Mouse (Mus musculus) large intestine, adult 2 months (tissue): ENCODE results near the gene Islr. TPM values are rescaled to one million over a fixed set of nuclear protein-coding genes. Genes with fewer than 3 reads are reported as not detected.

Experiments used
- DNase-seq: peaks from one replicate; pipeline ENCODE4 v3.0.0-alpha.2; 2012; ENCODE audit warnings: low read depth, low spot score
- WGBS: fragments of 180-500 bp; shearing (Covaris S2); methylation state at CpG from one replicate; pipeline ENCODE4 v1.1.7; 2018; 5-methylcytosine and 5-hydroxymethylcytosine counted together
- polyA plus RNA-seq: library from polyadenylated mRNA; depleted of rRNA; stranded (reverse); fragments of >200 nt; gene quantifications from 2 replicates; pipeline ENCODE4 v1.2.3, GENCODE M21; 2012

Gene Islr
- polyA plus RNA-seq, 1 experiment: 32.1 TPM

DNA sequence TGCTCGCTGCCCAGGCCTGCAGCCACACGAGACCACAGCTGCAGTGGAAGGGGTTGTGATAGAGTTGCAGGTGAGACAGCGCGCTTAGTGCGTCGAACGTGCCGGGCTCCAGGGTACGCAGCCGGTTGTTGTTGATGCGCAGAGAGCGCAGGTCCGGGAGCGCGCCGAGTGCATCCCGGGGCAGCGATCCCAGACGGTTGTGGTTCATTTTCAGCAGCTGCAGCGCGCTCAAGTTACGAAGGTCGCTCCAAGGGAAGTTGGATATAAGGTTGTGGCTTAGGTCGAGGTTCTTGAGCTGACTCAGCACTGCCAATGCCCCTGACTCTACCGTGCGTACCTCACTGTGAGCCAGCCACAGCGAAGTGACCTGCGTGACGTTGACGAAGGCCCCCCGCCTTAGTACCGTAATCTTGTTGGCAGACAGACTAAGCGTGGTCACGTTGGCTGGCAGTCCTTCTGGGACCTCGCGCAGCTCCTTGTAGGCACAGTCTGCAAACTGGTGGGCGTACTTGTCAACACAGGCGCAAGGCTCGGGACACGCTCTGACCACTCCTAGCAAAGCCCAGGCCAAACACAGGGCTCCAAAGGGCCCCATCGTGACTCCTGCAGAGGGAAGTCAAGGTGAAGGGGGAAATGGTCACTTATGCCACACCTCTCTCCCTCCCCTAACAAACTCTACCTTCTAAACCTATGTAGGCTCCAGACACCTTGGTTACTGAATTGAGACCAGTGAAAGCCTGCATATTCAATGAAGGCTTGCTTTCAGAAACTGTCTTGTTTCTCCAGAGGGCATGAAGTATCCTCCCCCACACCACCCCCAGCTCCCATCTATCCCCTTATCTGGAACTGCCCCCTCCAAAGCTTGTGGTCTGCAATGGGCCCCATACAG, 4.5 kb downstream of the Islr start:
- WGBS: 4% methylated on average over 41 of the region's 41 CpGs

DNA sequence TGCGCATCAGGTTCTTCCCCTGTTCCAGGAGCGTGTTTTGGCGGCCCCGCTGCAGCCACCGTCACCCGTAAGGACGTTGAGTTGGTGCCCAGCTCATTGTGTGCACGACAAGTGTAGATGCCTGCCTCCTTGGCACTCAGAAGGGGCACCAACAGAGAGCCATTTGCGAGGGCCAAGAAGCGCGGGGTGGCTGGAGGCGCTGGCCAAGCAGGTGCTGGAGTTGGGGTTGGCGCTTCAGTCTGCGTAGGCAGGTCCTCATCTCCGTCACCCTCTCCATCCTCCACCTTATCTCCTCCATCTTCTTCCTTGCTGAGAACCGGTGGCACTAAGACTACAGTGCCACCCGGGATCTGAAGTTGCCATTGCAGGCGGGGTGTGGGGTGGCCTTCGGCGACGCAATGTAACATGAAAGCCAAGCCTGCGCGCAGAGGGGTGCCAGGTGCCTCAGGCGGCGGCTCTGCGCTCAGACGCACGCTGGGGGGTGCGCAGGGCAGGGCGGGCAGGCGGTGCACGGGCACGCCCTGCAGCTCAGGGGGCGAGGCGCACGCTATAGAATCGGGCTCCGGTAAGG, 5.2 kb downstream of the Islr start:
- no peak for DNase-seq
- 5% methylated on average over 38 of the region's 38 CpGs for WGBS

More for the DNA sequence above, 4.5 kb downstream of the Islr start:
- DNase-seq: no peak

DNA sequence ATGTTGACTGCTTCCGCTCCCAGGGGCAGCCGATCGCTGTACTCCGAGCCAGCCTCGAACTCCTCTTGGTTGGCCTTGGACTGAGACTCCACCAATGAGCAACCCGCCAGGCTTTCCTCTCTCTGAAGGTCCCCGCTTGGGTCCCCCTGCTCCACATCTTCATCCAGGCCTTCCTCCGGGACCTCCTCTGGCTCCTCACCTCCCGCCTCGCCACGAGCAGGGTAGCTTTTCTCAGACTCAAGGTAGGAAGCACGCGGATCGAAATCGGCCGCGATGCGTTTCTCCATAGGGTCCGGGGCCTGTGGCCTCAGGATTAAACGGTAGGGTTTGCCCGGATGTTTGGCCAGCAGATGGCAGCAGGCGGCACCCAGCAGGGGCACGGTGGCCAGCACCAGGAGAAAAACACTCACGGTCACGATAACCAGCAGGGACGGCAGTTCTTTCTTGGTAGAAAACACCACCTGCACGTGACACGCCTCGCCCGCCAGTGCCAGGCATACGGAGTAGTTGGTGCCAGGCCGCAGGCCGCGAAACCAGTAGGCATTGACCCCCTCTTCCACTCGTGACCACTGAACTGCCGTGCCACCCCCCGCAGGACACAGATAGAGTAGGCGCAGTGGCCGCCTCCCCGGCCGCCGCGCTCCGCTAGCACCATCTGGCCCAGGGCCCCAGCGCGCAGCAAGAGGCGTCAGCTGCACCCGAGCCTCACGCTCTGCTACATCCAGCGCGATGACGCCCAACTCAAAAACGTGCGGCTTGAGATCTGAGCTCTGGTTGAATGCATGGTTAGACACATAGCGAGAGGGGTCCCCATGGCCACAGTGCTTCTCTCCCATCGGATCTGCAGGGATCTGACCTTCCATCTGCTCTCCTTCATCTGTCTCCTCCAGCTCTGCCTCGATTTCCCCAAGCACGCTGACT, 6.1 kb downstream of the Islr start:
- WGBS: 2% methylated on average over 58 of the region's 58 CpGs

DNA sequence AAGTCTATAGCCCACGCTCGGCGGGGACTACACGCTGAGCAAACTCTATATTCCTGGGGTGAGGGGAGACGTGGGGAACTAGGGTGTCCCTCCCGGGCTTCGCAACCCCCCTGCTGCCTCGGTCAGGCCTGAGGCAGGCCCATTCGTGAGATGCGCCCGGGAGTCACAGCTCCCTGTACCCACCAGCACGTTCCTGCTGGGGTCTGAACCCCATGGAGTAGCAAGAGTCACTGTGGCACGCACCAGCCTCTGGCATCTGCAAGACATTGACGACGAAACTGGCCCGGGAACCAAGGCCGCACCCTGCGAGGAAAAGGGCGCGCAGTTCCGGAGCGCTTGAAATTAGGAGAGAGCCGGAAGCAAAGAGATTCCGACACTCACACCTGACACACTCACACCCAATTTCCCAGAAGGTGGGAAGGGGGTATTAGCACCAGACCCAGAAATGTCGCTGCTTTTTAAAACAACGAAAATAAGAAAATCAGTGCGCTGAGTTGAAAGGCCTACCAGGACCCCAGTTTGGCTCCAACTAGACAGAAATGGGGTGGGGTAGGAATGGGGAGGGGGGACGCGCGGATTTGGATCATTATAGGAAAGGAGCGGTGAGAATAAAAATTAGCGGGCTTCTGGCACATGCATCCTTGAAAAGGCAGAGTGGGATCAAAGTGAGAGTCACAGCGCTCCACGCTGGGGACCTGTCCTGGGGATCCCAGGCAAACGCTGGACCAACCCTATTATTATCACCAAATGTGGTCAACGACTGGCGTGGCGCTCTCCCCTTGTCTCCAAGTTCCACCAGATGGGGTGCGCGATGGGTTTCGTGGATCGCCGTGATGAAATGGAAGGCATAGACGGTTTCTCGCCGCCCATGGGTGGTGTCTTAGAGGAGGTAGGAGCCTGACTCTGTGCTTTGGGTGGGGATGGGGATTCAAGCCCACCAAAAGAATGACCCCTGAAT, 7.2 kb downstream of the Islr start:
- WGBS: 8% methylated on average over 46 of the region's 46 CpGs
- no peak for DNase-seq

More for the DNA sequence above, 6.1 kb downstream of the Islr start:
- DNase-seq: no peak

DNA sequence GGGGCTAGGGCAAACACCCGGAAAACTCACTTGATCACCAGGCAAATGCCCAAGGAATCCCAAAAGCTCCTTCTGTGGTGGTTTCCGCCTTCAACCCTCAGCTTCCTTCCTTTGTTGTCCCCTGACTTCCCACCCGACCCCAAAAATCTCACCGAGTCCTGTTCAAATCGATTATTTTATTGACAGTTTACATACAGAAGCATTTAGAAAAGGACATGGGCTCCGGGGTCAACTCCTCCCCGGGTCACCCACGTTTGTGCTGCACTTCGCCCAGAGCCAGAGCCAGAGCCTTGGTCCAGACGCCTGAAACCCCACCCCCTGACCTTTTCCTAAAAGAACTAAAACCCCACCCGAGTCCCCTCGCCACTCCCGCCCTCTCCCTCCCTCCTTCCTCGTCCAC, 8.0 kb downstream of the Islr start:
- 10% methylated on average over 14 of the region's 14 CpGs for WGBS
- no peak for DNase-seq

DNA sequence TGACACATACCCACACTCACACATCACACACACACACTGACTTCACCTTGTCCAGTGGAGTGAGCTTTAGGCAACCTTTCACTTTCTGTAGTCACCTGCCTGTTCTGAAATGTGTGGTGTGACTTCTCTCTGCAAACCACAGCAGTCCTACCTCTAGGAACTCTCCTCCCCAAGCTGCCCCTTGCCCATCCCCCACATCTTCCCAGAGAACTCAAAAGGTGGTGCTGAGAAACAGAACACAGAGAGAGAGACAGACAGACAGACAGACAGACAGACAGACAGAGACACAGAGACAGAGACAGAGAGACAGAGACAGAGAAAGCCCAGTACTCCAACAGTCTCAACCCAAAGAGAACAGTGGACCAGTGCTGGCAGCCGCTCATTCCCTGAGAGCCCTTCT, 8.4 kb downstream of the Islr start:
- 30% methylated on average over 1 of the region's 1 CpGs for WGBS
- no peak for DNase-seq

DNA sequence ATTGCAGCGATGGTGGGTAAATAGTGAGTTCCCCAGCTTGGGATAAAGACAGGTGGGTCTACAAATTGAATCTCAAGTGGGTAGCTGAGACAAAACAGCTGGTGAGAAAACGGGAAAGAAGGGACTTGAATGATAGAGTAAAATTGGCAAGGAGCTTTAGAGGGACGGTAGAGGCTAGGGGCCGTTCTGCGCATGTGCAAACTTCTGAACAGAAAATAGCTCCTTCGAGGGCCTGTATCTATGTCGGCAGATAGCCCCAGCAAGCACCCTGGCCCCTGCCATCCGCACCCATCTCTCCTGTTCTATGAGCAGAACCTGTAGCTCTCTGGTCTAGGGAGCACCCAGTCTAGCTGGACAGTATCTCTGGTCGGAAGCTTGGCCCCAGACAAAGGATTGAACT, 9.9 kb downstream of the Islr start:
- 72% methylated on average over 9 of the region's 9 CpGs for WGBS
- DNase-seq: no peak

DNA sequence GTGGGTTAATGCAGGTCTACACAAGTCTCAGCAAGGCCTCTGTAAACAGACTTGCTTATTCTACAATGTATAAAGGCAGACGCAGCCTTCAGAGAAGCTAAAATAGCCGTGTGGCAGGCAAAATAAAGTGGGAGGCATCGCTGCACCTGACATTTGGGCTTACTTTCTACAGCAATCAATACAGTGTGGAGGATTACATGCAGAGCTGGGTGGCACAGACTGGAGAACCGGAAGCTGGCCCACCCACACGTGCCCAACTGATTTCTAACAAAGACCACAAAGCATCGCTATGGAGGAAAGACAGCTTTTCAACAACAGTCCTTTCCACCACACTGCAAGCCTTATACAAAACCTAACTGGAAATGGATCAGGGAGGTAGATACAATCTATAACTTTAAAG, 19.6 kb downstream of the Islr start:
- DNase-seq: no peak
- 77% methylated on average over 6 of the region's 6 CpGs for WGBS

DNA sequence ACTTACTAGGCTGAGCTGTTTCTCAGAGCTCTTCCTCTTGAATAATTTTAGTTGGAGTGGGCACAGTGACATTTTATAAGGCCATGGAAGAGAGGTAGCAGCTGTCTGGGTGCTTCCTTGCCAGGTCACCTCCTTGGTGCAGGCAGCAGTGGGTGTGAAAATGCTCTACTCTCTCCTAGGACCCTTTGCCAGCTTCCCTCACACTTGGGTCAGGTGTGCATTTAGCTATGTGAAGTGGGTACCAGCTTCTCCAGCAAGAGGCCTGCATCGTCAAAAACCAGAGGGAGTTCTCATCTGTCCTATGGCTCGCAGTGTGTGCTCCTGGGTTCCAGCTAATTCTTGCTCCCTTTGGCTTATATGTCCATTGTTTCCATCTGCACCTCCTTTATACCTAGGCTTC, 24.7 kb downstream of the Islr start:
- DNase-seq: no peak
- 83% methylated on average over 2 of the region's 2 CpGs for WGBS

DNA sequence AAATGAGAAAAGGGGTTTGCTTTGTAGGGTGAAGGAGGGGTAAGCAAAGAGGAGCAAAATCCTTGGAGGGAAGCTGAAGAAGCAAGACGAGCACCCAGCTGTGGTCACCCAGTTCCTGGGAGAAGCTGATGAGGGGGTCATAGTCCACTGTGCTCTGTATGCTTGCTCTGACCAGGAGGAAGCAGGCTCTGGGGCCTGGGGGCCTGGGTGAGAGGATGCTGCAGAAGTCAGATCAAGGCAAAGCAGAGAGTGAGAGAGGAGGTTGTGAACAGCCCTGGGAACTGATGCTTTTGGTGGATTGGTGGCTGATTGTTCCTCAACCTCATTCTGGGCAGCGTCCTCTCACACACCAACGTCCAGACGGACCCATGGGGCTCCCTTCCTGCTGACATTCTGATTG, 26.9 kb downstream of the Islr start:
- DNase-seq: no peak
- WGBS: 66% methylated on average over 4 of the region's 4 CpGs

DNA sequence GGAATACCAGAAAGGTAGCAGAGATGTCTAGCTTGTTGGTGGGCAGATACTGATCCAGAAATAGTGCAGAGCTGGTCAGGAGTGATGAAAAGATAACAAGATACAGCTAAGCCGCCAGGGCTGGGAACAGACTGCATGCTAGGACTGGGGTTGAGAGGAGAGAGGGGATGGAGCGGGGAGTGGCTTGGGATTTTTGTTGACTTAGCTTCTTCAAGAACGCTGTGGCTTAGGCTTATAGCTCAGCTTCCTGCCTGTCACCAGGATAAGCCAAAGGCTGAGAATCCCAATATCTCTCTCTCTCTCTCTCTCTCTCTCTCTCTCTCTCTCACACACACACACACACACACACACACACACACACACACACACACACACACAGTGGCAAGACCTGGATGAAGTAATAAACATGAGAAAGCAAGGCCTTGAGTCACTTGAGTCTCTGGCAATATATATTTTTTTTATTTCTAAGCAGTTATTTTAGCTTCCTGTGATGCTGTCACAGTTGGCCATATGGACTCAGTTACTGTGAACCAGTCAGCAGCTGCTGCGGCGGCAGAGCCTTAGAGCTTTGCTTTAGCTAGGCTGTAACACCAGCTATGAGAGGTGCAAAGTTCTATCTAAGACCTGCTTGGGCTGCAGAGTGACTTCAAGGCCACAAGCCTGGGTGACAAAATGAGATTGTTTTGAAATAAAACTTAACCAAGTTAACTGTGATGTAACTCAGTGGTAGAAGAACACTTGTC, 28.2 kb downstream of the Islr start:
- WGBS: 37% methylated on average over 5 of the region's 5 CpGs
- no peak for DNase-seq

DNA sequence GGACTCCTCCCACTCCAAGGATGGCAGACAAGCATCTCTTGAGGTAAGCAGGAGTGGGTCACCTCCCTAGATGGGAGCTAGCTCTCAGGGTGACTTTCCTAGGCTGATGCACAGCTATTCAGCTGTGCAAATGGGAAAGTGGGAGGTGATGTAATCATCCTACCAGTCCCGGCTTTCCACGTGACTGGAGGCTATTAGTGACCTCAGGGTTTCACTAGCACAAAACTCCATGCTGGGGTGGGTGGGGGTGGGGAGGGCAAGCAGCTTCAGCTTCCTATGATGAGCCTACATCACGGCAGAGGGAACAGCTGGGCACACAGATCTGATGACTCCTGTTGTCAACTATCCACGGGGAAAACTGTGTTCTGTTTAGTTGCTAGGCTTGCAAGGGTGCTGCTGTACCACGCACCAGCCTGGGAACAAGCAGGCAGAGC, 29.3 kb downstream of the Islr start:
- 25% methylated on average over 5 of the region's 5 CpGs for WGBS

DNA sequence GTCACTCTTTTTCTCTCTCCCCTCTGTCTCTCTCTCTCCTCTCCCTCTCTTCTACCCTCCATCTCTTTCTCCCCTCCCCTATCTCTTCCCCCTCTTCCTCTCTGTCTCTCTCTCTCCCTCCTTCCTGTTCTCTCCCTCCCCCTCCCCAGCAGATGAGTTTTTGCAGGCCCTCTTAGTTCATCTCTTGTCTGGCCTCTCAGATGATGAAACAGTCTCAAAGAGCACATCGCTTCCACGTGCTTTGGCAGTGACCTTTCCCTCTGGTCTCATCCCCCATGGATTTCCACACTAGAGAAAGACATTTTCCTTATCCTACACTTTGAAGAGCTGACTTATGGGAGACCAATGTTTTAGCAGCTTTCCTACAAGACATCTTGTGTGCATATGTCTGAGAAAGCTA, 31.2 kb downstream of the Islr start:
- no peak for DNase-seq
- WGBS: 50% methylated on average over 2 of the region's 2 CpGs

More for the DNA sequence above, 29.3 kb downstream of the Islr start:
- no peak for DNase-seq

DNA sequence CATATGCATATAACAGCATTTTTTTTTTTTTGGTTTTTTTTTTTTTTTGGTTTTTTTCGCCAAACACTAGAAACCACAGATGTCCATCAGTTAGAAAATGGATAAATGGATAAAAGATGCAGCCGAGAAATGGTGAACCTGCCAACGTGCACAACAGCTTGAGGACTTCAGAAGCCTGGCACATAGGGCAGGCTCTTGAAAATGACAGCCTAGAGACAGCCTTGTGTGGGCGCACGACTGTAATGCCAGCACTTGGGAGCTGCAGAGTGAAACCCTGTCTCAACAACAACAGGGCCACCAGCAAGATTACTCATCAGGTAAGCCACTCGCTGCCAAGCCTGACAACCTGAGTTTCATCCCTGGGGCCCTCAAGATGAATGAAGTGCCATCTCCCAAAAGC, 34.7 kb downstream of the Islr start:
- 86% methylated on average over 6 of the region's 6 CpGs for WGBS
- DNase-seq: no peak

DNA sequence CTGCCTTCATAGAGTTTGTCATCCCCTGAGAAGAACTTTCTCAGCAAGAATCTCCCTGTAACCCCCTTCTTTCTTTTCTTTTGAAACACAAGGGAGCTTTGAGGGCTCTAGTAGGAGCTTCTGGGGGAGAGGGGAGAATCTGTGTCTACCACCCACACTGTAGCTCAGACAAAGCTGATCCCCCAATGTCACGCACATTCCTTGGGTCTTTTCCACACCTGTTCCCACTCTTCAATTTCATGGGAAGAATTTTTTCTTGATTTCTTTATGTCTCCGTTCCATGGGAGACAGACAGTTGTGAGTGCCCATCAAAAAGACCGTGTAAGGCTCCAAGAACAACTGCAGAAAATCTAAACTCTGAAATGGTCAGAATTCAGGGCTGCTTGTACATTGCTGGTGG, 35.2 kb downstream of the Islr start:
- no peak for DNase-seq
- 88% methylated on average over 3 of the region's 3 CpGs for WGBS

DNA sequence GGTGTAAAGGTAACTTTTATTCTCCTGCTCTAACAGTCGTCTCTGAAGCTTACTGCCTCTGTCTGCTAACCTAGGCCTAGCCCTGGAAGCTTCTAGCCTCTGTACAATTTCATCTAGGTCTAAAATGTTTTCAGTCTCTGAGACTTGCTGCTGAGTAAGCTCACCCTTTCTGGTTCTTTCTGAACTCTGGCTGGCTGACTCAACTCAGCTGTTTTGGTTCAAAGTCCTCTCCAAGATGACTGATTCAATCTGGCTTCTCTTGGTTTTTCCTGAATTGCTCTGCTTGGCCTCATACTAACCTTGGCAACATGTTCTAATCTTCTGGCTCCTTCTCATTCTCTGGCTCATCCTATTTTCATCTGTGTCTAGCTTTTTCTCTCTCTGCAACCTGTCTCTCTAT, 38.3 kb downstream of the Islr start:
- DNase-seq: no peak
- WGBS: 79% methylated on average over 1 of the region's 1 CpGs

DNA sequence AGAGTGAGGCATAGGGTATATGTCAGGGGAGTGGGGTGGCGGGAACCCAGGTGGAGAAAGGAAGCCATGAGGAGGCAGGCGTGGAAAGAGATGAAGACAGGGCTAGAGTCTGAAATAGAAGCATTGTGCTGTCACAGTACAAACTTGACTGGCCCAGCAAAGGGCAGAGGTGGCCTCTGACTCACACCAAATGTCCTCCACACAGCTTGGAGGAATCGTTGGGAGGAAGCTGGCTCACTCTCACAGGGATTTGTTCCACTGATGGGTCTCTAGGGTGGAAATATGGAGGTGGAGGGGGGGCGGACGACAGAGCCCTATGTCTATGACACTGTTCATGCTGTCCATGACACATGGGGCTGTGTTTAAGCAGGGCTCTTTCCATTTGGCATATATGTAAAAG, 41.0 kb downstream of the Islr start:
- DNase-seq: no peak
- WGBS: 71% methylated on average over 5 of the region's 5 CpGs

DNA sequence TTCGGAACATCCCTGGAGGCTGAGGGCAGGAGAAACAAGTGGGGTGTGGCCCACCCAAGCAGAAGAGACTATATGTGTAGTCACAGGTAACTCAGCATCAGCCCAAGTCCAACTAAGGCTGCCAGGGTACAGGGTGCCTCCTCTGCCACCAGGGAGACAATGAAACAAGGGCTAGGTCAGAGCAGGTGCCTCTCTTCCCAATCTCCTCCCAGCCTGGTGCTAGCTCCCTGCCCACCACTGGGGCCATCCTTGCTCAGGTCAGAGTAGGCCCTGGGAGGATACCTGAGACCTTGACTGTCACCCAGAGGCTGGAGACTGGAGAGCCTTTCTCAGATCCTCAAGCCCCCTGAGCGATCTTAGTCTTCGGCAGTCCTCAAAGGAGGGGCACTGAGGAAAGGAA, 41.9 kb downstream of the Islr start:
- no peak for DNase-seq
- 87% methylated on average over 3 of the region's 3 CpGs for WGBS

DNA sequence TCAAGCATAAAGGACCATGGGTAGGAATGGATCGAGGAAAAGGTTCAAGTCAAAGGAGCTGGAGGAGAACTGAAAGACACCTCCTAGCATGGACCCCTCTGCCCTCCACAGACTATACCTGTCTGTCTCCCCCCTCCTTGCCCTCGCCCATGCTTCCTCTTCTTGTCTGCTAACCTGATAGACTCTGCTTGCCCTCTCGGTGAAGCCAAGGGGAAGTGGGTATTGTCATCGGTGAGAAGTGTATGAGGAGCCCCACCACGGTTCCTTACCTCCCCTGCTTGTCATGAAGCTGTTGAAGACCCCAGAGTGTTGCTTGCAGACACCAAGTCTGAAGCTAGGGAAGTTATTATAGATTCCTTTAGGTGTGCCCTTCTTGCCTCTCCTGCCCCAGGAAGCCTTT, 43.8 kb downstream of the Islr start:
- DNase-seq: no peak
- WGBS: 69% methylated on average over 5 of the region's 5 CpGs
